Mouse (Mus musculus): Measurements from ENCODE around the gene Wipf3. TPM values are rescaled to one million over a fixed set of nuclear protein-coding genes. Genes with fewer than 3 reads are reported as not detected.
A peak's percentile ranks its signal among the peaks of the same experiment; 100 is the strongest.

The Wipf3 gene
- polyA plus RNA-seq, 1 experiment = 11.1 TPM

- no peak for DNase-seq (ENCODE audit: low read depth)
These were observed 27.9 kb upstream of the Wipf3 start for GRCm38 (mm10) chr6:54401503-54401902.

GRCm38 (mm10) chr6:54404916-54405315 is 24.5 kb upstream of the Wipf3 start:
- no peak for TF ChIP-seq CTCF (IDR thresholded peaks at IDR 0.05; ENCODE audit: borderline replicate concordance, extremely low read depth, insufficient read depth, insufficient read length)
- DNase-seq (ENCODE audit: low read depth) = no peak

More at GRCm38 (mm10) chr6:54401503-54401902, 27.9 kb upstream of the Wipf3 start:
- TF ChIP-seq POLR2A (IDR thresholded peaks at IDR 0.05; ENCODE audit: borderline replicate concordance, extremely low read depth, insufficient read depth, insufficient read length, poor library complexity, severe bottlenecking) (no peak), CTCF (IDR thresholded peaks at IDR 0.05; ENCODE audit: borderline replicate concordance, extremely low read depth, insufficient read depth, insufficient read length) (no peak)

GRCm38 (mm10) chr6:54406116-54406515 is 23.3 kb upstream of the Wipf3 start:
- DNase-seq (ENCODE audit: low read depth) = no peak
- TF ChIP-seq CTCF (IDR thresholded peaks at IDR 0.05; ENCODE audit: borderline replicate concordance, extremely low read depth, insufficient read depth, insufficient read length) (no peak), POLR2A (IDR thresholded peaks at IDR 0.05; ENCODE audit: borderline replicate concordance, extremely low read depth, insufficient read depth, insufficient read length, poor library complexity, severe bottlenecking) (no peak)

- TF ChIP-seq POLR2A (IDR thresholded peaks at IDR 0.05; ENCODE audit: borderline replicate concordance, extremely low read depth, insufficient read depth, insufficient read length, poor library complexity, severe bottlenecking) (no peak), CTCF (IDR thresholded peaks at IDR 0.05; ENCODE audit: borderline replicate concordance, extremely low read depth, insufficient read depth, insufficient read length) (no peak)
- no peak for DNase-seq (ENCODE audit: low read depth)
These were observed 20.1 kb upstream of the Wipf3 start for GRCm38 (mm10) chr6:54409271-54409670.

GRCm38 (mm10) chr6:54410451-54410850 is 19.0 kb upstream of the Wipf3 start:
- no peak for DNase-seq (ENCODE audit: low read depth)
- TF ChIP-seq POLR2A (IDR thresholded peaks at IDR 0.05; ENCODE audit: borderline replicate concordance, extremely low read depth, insufficient read depth, insufficient read length, poor library complexity, severe bottlenecking) (no peak), CTCF (IDR thresholded peaks at IDR 0.05; ENCODE audit: borderline replicate concordance, extremely low read depth, insufficient read depth, insufficient read length) (no peak)

GRCm38 (mm10) chr6:54411591-54411990 is 17.8 kb upstream of the Wipf3 start:
- DNase-seq (ENCODE audit: low read depth) = no peak
- TF ChIP-seq POLR2A (IDR thresholded peaks at IDR 0.05; ENCODE audit: borderline replicate concordance, extremely low read depth, insufficient read depth, insufficient read length, poor library complexity, severe bottlenecking) = no peak
- no peak for TF ChIP-seq CTCF (IDR thresholded peaks at IDR 0.05; ENCODE audit: borderline replicate concordance, extremely low read depth, insufficient read depth, insufficient read length)

- DNase-seq (ENCODE audit: low read depth) = no peak
- no peak for TF ChIP-seq CTCF (IDR thresholded peaks at IDR 0.05; ENCODE audit: borderline replicate concordance, extremely low read depth, insufficient read depth, insufficient read length)
- no peak for TF ChIP-seq POLR2A (IDR thresholded peaks at IDR 0.05; ENCODE audit: borderline replicate concordance, extremely low read depth, insufficient read depth, insufficient read length, poor library complexity, severe bottlenecking)
These were observed 16.5 kb upstream of the Wipf3 start for GRCm38 (mm10) chr6:54412879-54413278.

GRCm38 (mm10) chr6:54425230-54425629 is 4.2 kb upstream of the Wipf3 start:
- TF ChIP-seq POLR2A (IDR thresholded peaks at IDR 0.05; ENCODE audit: borderline replicate concordance, extremely low read depth, insufficient read depth, insufficient read length, poor library complexity, severe bottlenecking) = no peak
- no peak for TF ChIP-seq CTCF (IDR thresholded peaks at IDR 0.05; ENCODE audit: borderline replicate concordance, extremely low read depth, insufficient read depth, insufficient read length)
- no peak for DNase-seq (ENCODE audit: low read depth)

- TF ChIP-seq CTCF (IDR thresholded peaks at IDR 0.05; ENCODE audit: borderline replicate concordance, extremely low read depth, insufficient read depth, insufficient read length) = no peak
- TF ChIP-seq POLR2A (IDR thresholded peaks at IDR 0.05; ENCODE audit: borderline replicate concordance, extremely low read depth, insufficient read depth, insufficient read length, poor library complexity, severe bottlenecking) = no peak
- DNase-seq (ENCODE audit: low read depth) = no peak
These were observed 455 bp upstream of the Wipf3 start for GRCm38 (mm10) chr6:54428850-54429446.

- no peak for DNase-seq (ENCODE audit: low read depth)
- no peak for TF ChIP-seq POLR2A (IDR thresholded peaks at IDR 0.05; ENCODE audit: borderline replicate concordance, extremely low read depth, insufficient read depth, insufficient read length, poor library complexity, severe bottlenecking)
- no peak for TF ChIP-seq CTCF (IDR thresholded peaks at IDR 0.05; ENCODE audit: borderline replicate concordance, extremely low read depth, insufficient read depth, insufficient read length)
These were observed 818 bp downstream of the Wipf3 start for GRCm38 (mm10) chr6:54430221-54430620.

- TF ChIP-seq CTCF (IDR thresholded peaks at IDR 0.05; ENCODE audit: borderline replicate concordance, extremely low read depth, insufficient read depth, insufficient read length) = no peak
- no peak for TF ChIP-seq POLR2A (IDR thresholded peaks at IDR 0.05; ENCODE audit: borderline replicate concordance, extremely low read depth, insufficient read depth, insufficient read length, poor library complexity, severe bottlenecking)
- peak; percentile 82 for DNase-seq (ENCODE audit: low read depth)
These were observed 2.4 kb downstream of the Wipf3 start for GRCm38 (mm10) chr6:54431761-54432160.

- no peak for DNase-seq (ENCODE audit: low read depth)
- TF ChIP-seq POLR2A (IDR thresholded peaks at IDR 0.05; ENCODE audit: borderline replicate concordance, extremely low read depth, insufficient read depth, insufficient read length, poor library complexity, severe bottlenecking) = no peak
- no peak for TF ChIP-seq CTCF (IDR thresholded peaks at IDR 0.05; ENCODE audit: borderline replicate concordance, extremely low read depth, insufficient read depth, insufficient read length)
These were observed 2.8 kb downstream of the Wipf3 start for GRCm38 (mm10) chr6:54432191-54432590.

Measured in brain, embryonic 14.5 days (tissue).